Mouse (Mus musculus) lung, adult 2 months (tissue): Measurements from ENCODE around the gene Csf2rb2. TPM values are rescaled to one million over a fixed set of nuclear protein-coding genes. Genes with fewer than 3 reads are reported as not detected.

Experiments used
- DNase-seq: peaks from one replicate; pipeline ENCODE4 v3.0.0; 2022
- H3K4me1 ChIP-seq: fragments of 200-500 bp; 2 replicates; pipeline ENCODE4 v1.6.1; 2011; ENCODE audit warnings: low read length; ENCODE audit not compliant: control insufficient read depth, insufficient read depth
- H3K4me3 ChIP-seq: fragments of 200-500 bp; replicated peaks from 2 replicates; pipeline ENCODE3; 2011; ENCODE audit warnings: low read depth, mild to moderate bottlenecking, control low read depth, low read length; ENCODE audit errors: extremely low read depth
- CTCF ChIP-seq: fragments of 200-500 bp; IDR thresholded peaks from 2 replicates; pipeline ENCODE4 v1.5.1; 2011; ENCODE audit warnings: mild to moderate bottlenecking, low read length, control low read depth; ENCODE audit not compliant: insufficient read depth
- POLR2A ChIP-seq: fragments of 200-500 bp; IDR thresholded peaks from 2 replicates; pipeline ENCODE4 v1.6.1; 2011; ENCODE audit warnings: low read depth, mild to moderate bottlenecking, control low read depth, low read length, borderline replicate concordance; ENCODE audit errors: extremely low read depth
- WGBS: fragments of 180-500 bp; shearing (Covaris S2); methylation state at CpG from one replicate; pipeline ENCODE4 v1.1.7; 2018; 5-methylcytosine and 5-hydroxymethylcytosine counted together
- polyA plus RNA-seq: library from polyadenylated mRNA; depleted of rRNA; stranded (reverse); fragments of >200 nt; gene quantifications from 2 replicates; pipeline ENCODE4 v1.2.3, GENCODE M21; 2012; rRNA removed

Gene Csf2rb2
- polyA plus RNA-seq, 1 experiment, result 9.5 TPM

DNA sequence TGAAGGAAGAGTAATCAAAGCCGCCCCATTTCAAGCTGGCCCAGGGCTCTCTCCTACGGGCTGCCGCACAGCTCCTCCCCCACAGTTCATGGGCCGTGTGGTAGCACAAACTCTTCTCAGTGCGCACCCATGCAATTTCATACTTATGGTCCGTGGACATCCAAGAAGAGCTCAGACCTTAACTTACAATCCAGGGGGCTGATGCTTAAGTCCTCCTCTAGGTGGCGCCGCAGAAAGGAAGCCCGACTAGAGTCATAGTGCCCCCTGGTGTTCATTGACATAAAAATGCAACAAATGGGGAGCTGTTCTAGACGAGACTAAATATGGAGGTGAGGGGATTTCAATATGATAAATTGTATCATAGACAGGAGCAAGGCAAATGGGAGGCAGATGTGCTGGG, 66.1 kb downstream of the Csf2rb2 start:
- DNase-seq, result peak; percentile 32
- 19% methylated on average over 10 of the region's 10 CpGs for WGBS
- Histone ChIP-seq H3K4me1 (no peaks in the 10 kb centered on the region), H3K4me3 (no peak overlapping the region)
- peak; percentile 89 for TF ChIP-seq CTCF
- no peak for TF ChIP-seq POLR2A

- TF ChIP-seq POLR2A, result no peak
- no peak for TF ChIP-seq CTCF
- WGBS, result 81% methylated on average over 5 of the region's 5 CpGs
- DNase-seq, result no peak
- Histone ChIP-seq H3K4me1 (no peaks in the 10 kb centered on the region), H3K4me3 (no peak overlapping the region)
Measured at GRCm38 (mm10) chr15:78234823-78235509, 70.6 kb downstream of the Csf2rb2 start.

Other genes with a start within 250 kb of the Csf2rb2 start
- not detected in 2 replicates for gene Cacng2, start 185.7 kb downstream of the Csf2rb2 start, polyA plus RNA-seq
- 42.1 and 52.9 TPM in 2 replicates for gene Ift27, start 131.6 kb downstream of the Csf2rb2 start, polyA plus RNA-seq
- 6.2 TPM in 1 of 2 replicates, not detected in the other for gene Pvalb, start 99.3 kb downstream of the Csf2rb2 start, polyA plus RNA-seq
- 18.9 and 23.0 TPM in 2 replicates for gene Ncf4, start 60.9 kb downstream of the Csf2rb2 start, polyA plus RNA-seq
- 27.2 and 27.4 TPM in 2 replicates for gene Csf2rb, start 20.0 kb upstream of the Csf2rb2 start, polyA plus RNA-seq
- not detected in 2 replicates for gene Tex33, start 90.2 kb upstream of the Csf2rb2 start, polyA plus RNA-seq
- 122 and 136 TPM in 2 replicates for gene Tst, start 100.2 kb upstream of the Csf2rb2 start, polyA plus RNA-seq
- gene Mpst, start 100.7 kb upstream of the Csf2rb2 start, polyA plus RNA-seq, result 136 and 145 TPM in 2 replicates
- gene Kctd17, start 122.8 kb upstream of the Csf2rb2 start, polyA plus RNA-seq, result 114 and 128 TPM in 2 replicates
- gene Tmprss6, start 162.9 kb upstream of the Csf2rb2 start, polyA plus RNA-seq, result 0.33 and 1.2 TPM in 2 replicates
- 11.0 and 12.8 TPM in 2 replicates for gene Il2rb, start 189.6 kb upstream of the Csf2rb2 start, polyA plus RNA-seq
- 22.9 and 23.0 TPM in 2 replicates for gene C1qtnf6, start 225.7 kb upstream of the Csf2rb2 start, polyA plus RNA-seq
- 0.02 and 0.03 TPM in 2 replicates for gene Sstr3, start 239.0 kb upstream of the Csf2rb2 start, polyA plus RNA-seq